Mouse (Mus musculus) T-helper 2 cell (primary cell): ENCODE measurements around the gene Dydc2.

Experiments used
- in situ Hi-C: fragments of 300-600 bp; cut with MboI, MseI; formaldehyde crosslinking; loops from one replicate; pipeline ENCODE4 v1.15.1; 2025; ENCODE audit warnings: high pct_unique_total_duplicates

Dydc2 gene

GRCm38 (mm10) chr14:41035146-41035798, 33.7 kb downstream of the Dydc2 start:
- in situ Hi-C loops, result no loop called here

DNA sequence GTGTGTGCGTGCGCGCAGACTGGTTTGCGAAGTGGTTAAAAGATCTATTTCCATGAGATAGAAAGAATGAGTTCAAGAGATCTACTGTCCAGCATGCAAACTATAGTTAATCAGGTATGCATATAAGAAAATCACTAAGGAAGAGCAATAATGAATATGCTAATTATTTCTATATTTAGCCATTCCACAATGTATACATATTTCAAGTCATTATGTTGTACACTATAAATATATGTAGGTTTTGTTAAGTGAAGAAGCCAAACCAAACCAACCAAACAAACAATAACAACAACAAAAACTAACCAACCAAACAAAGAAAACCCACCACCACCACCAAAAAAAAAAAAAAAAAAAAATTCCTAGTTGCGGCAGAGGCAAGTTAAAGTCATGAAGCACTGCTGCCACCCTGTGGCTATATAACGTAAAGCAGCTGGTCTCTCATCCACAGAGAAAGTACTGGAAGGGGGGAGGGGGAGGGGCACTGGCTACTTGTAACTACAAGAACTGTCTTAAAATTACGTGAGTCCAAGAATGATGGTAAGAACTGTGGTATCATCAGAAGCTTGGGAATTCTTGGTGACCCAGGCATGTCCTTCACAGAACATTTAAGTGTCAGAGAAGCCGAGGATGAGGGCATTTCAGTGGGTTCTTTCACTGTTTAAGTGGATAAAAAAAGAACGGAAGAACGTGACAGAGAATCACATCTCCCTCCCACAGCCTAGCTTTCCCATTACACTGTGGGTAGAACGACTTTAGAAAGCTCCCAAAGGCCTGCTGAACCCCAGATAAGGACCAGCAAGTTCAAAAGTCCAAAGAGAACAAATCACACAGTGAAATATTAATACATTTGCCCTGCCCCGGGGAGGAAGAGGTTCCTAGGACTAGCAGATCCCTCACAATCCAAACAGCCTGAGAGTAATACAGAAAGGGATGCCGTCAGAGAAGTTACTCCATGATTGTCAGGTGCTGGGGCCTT, 35.6 kb downstream of the Dydc2 start:
- in situ Hi-C loops, result loop anchor here (5.0 kb wide), 1 partner anchor 111 kb away; no protein-coding TSS in a partner anchor

- in situ Hi-C loops, result loop anchor here (5.0 kb wide), 1 partner anchor 109 kb away; no protein-coding TSS in a partner anchor
Observed at GRCm38 (mm10) chr14:41030989-41031513, 38.0 kb downstream of the Dydc2 start.

GRCm38 (mm10) chr14:41029303-41029702, 39.7 kb downstream of the Dydc2 start:
- in situ Hi-C loops, result loop anchor here (5.0 kb wide), 1 partner anchor 52 kb away; no protein-coding TSS in a partner anchor

GRCm38 (mm10) chr14:41025594-41026284, 43.3 kb downstream of the Dydc2 start:
- in situ Hi-C loops, result loop anchor here (5.0 kb wide), 1 partner anchor 48 kb away; no protein-coding TSS in a partner anchor

GRCm38 (mm10) chr14:41025087-41025486, 43.9 kb downstream of the Dydc2 start:
- in situ Hi-C loops, result loop anchor here (5.0 kb wide), 1 partner anchor 48 kb away; no protein-coding TSS in a partner anchor

DNA sequence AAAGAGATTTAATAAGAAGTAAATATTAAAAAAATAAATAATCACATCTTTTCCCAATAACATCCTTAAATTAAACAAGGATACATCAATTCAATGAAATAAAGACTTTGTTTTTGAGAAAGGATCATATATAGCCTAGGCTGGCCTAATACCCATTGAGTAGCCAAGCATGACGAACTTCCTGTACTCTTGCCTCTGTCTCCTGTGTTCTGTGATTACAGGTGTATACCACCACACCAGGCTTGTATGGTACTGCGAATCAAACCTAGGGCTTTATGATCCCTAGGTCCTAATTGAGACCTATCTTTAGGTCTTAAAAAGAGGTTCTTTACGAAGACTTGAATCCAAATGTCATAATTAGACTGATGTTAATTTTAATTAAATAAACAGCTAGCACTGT, 47.8 kb downstream of the Dydc2 start:
- in situ Hi-C loops, result no loop called here

DNA sequence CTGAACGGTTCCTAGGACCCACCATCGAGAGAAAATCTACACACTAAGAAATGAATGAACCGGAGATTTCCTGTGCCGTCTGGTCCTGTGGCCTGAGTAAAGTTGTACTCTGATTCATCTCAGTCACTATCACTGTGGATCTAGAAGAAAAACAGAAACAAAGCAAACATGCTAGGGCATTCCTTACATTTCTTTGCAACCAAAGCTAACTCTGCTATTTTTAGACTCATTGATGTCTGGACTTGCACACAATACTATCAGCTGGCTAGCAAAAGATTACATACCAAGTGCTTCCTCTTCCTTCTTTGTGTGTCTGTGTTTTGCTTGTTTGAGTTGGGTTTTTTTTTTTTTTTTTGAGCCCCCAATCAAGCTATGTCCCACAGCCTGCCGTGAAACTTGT, 51.5 kb downstream of the Dydc2 start:
- in situ Hi-C loops, result no loop called here

GRCm38 (mm10) chr14:41014701-41015240, 54.2 kb downstream of the Dydc2 start:
- in situ Hi-C loops, result no loop called here

DNA sequence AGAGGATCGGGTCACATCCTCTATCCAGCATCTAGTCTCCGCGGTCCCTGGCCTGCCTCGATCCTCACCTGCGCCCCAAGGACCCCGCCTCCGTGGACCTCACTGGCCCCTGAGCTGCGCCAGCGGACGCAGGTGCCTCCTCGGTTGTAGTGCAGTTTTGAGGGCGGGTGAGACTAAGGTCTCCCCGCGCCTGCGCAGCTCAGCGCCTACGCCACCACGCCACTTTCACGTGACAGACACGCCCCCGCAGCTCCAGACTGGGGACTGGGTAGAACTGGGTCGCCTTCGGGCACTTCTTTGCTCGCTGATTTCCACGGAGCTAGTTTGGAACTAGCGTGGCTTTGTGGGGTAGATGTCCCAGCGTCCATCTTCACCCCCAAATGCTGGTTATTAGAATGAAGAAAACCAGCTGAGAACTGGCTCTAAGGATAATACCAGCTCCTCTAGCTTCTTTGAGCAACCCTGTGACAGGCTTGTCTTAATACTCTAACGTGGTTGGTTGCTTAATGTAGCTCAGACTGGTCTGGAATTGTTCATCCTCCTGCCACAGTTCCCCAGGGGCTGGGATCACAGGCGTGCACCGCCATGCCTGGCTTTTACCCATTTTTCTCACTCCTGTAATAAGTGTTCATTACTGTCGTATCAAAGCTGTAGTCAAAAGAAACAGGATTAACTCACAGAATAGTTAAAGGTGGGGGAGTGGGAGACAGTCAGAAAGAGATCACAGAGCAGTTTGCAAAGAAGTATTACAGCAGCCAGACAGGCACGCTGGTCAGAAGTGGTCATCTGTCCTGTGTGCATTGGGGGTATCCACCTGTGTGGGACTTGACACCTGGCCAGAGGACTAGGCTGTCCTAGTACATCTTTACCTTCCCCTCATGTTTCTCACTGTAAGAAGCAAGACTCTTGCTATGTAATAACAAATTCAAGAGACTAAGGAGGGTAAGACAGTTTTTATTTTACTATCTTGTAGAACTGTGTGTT, 55.1 kb downstream of the Dydc2 start, which contains the start of gene Fam213a:
Gene Fam213a, minus strand, starts transcription at position 159 of the 984 bp plus-strand sequence.
- in situ Hi-C loops, result no loop called here

- in situ Hi-C loops, result no loop called here
Observed at GRCm38 (mm10) chr14:41013143-41013542, 55.9 kb downstream of the Dydc2 start.

DNA sequence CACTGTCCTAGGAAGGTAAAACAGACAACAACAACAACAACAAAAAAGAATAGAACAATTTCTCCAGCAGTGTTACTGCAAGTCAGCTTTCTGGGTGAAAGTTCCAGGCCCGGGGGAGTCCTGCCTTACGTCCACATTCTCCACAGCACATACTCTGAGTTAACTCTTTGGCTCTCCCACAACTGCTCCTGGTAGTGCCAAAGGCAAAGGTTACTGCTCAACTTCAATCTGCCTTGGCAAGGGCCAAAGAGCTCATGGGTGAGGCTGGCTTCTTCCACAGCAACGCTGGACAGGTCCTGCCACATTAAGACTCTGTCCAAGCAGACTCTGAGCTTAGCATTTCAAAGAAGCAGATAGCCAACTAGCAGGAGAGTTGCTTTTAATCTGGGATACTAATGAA, 57.1 kb downstream of the Dydc2 start:
- in situ Hi-C loops, result no loop called here

- in situ Hi-C loops, result no loop called here
Observed at GRCm38 (mm10) chr14:41008138-41008537, 60.9 kb downstream of the Dydc2 start.

DNA sequence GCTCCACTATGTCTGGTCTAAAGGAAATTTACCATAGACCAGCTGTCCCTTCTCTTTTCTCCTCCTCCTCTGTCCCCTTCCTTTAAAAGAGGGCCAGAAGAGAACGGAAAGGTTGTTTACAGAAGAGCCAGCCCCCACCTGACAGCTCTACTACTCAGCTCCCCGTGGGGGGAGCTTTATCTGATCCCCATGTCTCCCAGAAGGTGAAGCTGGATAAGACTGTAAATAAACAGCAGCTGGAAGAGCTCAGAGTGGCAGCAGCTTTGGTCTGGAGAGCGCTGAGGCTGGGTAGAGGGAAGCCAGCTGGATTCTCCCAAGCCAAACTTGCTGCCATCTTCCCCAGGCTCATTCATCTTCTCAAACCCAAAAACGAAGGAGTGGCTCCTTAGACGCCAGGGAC, 61.4 kb downstream of the Dydc2 start:
- in situ Hi-C loops, result no loop called here

DNA sequence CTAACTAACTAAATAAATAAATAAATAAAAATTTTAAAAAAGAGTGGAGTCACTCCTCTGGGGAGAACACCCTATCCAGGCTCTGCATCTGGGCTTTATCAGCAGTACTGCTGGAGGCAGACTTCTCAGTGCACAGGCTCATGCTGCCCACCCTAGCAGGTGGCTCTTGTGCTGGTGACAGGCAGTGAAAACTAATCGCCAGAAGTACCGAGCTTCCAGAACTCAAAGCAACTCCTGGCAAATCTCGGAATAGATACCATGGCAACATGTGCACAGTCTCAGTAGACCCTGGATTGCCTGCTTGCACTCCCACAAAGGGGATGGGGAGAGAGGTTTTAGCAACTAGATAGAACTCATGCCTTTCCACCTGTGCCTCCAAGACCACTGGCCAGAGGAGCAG, 62.1 kb downstream of the Dydc2 start:
- in situ Hi-C loops, result no loop called here

DNA sequence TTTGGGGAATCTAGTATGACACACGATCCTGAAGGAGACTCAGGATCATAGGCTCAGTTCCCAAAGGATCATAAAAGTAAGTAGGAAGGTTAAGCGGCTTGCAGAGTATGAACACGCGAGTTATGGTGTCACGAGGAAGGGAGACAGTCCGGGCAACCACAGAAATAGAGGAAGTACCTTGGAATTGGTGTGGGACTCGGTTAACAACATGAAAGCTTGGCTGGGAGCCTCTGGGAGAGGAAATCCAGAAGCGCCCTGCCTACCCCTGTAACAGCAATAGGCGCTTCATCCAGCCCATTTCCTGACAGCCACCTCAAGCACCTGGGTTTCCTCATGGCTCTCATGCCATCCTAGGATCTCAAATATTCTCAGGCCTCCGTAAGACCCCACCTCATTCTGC, 62.7 kb downstream of the Dydc2 start:
- in situ Hi-C loops, result no loop called here

- in situ Hi-C loops, result no loop called here
Observed at GRCm38 (mm10) chr14:41005716-41006115, 63.3 kb downstream of the Dydc2 start.

DNA sequence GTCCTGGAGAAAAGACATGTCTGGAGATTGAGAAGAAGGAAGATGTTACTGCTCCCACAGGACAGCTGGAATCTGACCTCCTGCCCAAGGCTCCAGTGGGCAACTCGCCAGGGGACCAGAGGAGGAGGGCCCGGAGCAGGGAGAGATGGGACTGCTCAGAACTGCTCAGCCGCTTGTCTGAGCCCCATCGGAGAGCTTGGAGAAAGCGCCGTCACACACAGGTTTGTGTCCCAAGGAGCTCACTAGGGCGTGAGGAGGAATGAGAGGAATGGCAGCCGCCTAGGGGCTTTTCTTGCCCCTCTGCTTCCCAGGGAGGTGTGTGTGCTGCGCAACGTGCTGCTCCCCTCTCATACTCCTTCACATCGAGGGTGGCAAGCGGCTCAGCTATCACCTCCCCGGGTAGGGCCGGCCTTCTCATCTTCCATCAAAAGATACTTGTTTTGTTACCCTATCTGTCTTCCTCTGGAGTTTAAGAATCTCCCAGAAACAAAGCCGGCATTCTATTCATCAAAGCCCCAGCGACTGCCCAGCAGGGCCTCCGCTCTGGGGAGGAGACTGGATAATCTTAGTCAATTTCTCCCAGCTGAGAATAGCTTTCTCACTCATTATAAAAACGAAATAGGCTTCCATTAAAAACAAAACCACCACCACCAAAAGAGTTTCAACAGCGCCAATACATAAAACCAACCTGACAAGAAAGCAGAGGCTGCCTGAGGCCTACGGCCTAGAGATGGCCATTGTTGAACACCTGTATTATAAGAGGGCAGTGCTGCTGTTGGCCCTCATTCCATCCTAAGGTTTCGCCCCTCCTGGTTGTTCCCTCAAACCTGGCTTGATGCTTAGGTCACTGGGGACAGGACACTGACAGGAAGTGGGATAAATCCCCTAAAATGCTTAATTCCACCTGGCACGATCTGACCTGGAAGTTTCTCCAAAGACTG, 64.5 kb downstream of the Dydc2 start:
- in situ Hi-C loops, result no loop called here

- in situ Hi-C loops, result no loop called here
Observed at GRCm38 (mm10) chr14:41001576-41001975, 67.4 kb downstream of the Dydc2 start.
